Mouse (Mus musculus): ENCODE measurements at regions not wholly inside any gene's neighbourhood (a gene's known extent, or its start where the extent isn't known, plus 50 kb on each side); places are given as distances from the start of the nearest gene placed in this dataset.

GRCm38 (mm10) chr17:85932360-85933132 is 212.4 kb downstream of the Srbd1 start:
- DNase-seq (ENCODE audit: low read depth, low spot score) = peak; percentile 89

- no peak for DNase-seq (ENCODE audit: low read depth, low spot score)
Measured at GRCm38 (mm10) chr17:85931955-85932354, 213.0 kb downstream of the Srbd1 start.

- no peak for DNase-seq (ENCODE audit: low read depth, low spot score)
Measured at GRCm38 (mm10) chr17:85930789-85931188, 214.2 kb downstream of the Srbd1 start.

- DNase-seq (ENCODE audit: low read depth, low spot score) = peak; percentile 55
Measured at GRCm38 (mm10) chr17:85930331-85930730, 214.6 kb downstream of the Srbd1 start.

- DNase-seq (ENCODE audit: low read depth, low spot score) = peak; percentile 65
Measured at GRCm38 (mm10) chr17:85929699-85930286, 215.2 kb downstream of the Srbd1 start.

- DNase-seq (ENCODE audit: low read depth, low spot score) = peak; percentile 73
Measured at GRCm38 (mm10) chr17:85928543-85928942, 216.4 kb downstream of the Srbd1 start.

GRCm38 (mm10) chr17:85927261-85927660 is 217.7 kb downstream of the Srbd1 start:
- DNase-seq (ENCODE audit: low read depth, low spot score) = no peak

- no peak for DNase-seq (ENCODE audit: low read depth, low spot score)
Measured at GRCm38 (mm10) chr17:85926044-85926443, 218.9 kb downstream of the Srbd1 start.

- DNase-seq (ENCODE audit: low read depth, low spot score) = peak; percentile 65
Measured at GRCm38 (mm10) chr17:85921219-85921673, 223.7 kb downstream of the Srbd1 start.

- DNase-seq (ENCODE audit: low read depth, low spot score) = no peak
Measured at GRCm38 (mm10) chr17:85919868-85920267, 225.1 kb downstream of the Srbd1 start.

GRCm38 (mm10) chr17:85915870-85916269 is 227.8 kb upstream of the Six2 start:
- DNase-seq (ENCODE audit: low read depth, low spot score) = no peak

- DNase-seq (ENCODE audit: low read depth, low spot score) = no peak
Measured at GRCm38 (mm10) chr17:85914062-85914461, 226.0 kb upstream of the Six2 start.

- DNase-seq (ENCODE audit: low read depth, low spot score) = no peak
Measured at GRCm38 (mm10) chr17:85908709-85909108, 220.6 kb upstream of the Six2 start.

GRCm38 (mm10) chr17:85906597-85907187 is 218.6 kb upstream of the Six2 start:
- no peak for DNase-seq (ENCODE audit: low read depth, low spot score)

GRCm38 (mm10) chr17:85902575-85902974 is 214.5 kb upstream of the Six2 start:
- peak; percentile 54 for DNase-seq (ENCODE audit: low read depth, low spot score)

- DNase-seq (ENCODE audit: low read depth, low spot score) = no peak
Measured at GRCm38 (mm10) chr17:85899096-85899495, 211.0 kb upstream of the Six2 start.

GRCm38 (mm10) chr17:85895978-85896377 is 207.9 kb upstream of the Six2 start:
- no peak for DNase-seq (ENCODE audit: low read depth, low spot score)

GRCm38 (mm10) chr17:85891243-85891642 is 203.2 kb upstream of the Six2 start:
- no peak for DNase-seq (ENCODE audit: low read depth, low spot score)

GRCm38 (mm10) chr17:85889746-85890532 is 201.9 kb upstream of the Six2 start:
- DNase-seq (ENCODE audit: low read depth, low spot score) = peak; percentile 38

- no peak for DNase-seq (ENCODE audit: low read depth, low spot score)
Measured at GRCm38 (mm10) chr17:85888568-85889398, 200.7 kb upstream of the Six2 start.

GRCm38 (mm10) chr17:85886675-85887074 is 198.6 kb upstream of the Six2 start:
- no peak for DNase-seq (ENCODE audit: low read depth, low spot score)

All from forelimb bud, embryonic 11.5 days (tissue).